Mouse (Mus musculus) right cerebral cortex, postnatal 4 days (tissue): ENCODE measurements around the gene Ssh3.

Experiments used
- DNase-seq: peaks from one replicate; pipeline ENCODE4 v3.0.0-alpha.2; 2022

The Ssh3 gene

DNA sequence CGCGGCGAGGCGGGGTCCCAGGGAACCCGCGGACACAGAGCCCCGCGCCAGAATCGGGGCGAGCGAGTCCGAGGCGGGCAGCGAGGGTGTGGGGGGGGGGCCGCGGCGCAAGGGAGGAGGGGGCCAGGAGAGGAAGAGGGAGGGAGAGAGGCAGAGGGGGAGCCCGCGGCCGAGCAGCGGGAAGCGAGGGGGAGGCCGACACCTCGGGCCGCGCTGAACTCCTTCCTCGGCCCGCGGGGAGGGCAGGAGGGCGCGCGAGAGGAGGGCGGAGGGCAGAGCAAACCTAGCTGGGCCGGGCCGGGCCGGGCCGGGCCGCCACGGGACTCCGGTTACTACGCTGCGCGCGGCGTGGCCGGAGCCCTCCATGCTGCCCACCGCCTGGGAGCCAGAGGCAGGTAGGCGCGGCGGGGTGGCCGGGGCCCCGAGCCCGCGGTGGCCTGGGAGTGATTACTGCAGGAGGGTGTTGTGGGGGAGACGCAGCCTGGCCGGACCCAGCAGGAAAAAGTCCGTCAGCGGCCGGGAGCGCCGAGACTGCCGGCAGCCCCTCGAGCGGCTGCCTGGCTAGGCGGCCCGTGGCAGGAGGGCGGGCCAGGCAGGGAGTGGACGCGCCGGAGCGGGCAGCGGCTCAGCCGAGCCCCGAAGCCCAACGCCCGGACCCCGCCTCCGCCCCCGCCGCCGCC is 54.1 kb downstream of the Ssh3 start:
- DNase-seq: no peak

DNA sequence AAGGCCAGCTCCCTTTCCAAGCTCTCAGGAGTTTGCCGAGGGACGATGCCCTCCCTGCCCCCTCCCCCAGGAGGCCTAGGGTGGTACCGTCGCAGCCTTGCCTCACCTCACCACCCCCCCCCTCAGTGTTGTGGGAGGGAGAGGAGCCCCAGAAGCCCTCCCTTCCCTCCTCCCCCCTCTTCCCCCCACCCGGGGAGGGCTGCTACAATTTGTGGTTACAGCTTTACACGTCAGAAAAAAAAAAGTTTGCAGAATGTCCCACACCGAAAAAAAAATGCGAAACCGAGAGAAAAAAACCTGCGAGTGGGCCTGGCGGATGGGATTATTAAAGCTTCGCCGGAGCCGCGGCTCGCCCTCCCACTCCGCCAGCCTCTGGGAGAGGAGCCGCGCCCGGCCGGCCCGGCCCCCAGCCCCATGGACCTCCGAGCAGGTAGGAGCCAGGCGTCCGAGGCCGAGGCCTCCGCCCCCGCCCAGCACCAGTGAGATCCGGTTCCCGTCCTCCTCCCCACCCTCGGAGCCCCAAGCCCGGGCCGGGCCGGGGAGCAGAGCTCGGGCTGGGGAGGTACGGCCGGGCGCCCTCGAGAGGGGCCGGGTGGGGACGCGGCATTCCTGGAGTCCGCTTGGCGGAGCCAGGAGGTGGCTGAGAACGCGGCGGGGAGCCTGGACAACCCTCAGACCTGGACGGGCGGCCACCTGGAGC is 54.8 kb downstream of the Ssh3 start, which contains the start of the genes Clcf1 and AC109138.7:
Gene Clcf1 (plus strand): TSS at position 168 of the 700 bp plus-strand sequence.
Gene AC109138.7 (plus strand): TSS at position 287 of the 700 bp plus-strand sequence.
- DNase-seq: no peak

DNA sequence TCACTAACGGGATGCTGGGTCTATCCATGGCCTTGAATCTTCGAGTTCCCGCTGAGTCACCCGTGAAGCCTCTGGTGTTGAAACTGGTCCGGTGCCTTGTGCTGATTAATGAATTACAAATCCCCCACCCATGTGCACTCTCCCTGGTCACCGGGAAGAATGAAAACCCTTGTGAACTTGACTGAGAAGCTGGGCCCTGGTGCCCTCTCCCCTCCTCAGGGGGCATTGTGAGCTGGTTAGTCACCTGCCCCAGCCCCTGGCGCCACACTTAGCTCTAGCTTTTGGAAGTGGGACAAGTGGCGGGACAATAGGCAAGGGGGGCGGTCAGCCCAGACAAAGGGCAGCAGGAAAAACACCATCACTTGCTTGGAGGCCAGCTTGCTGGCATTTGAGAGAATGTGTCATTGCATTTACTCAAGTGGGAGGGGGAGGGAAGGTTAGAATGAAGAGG is 55.4 kb downstream of the Ssh3 start:
- no peak for DNase-seq

DNA sequence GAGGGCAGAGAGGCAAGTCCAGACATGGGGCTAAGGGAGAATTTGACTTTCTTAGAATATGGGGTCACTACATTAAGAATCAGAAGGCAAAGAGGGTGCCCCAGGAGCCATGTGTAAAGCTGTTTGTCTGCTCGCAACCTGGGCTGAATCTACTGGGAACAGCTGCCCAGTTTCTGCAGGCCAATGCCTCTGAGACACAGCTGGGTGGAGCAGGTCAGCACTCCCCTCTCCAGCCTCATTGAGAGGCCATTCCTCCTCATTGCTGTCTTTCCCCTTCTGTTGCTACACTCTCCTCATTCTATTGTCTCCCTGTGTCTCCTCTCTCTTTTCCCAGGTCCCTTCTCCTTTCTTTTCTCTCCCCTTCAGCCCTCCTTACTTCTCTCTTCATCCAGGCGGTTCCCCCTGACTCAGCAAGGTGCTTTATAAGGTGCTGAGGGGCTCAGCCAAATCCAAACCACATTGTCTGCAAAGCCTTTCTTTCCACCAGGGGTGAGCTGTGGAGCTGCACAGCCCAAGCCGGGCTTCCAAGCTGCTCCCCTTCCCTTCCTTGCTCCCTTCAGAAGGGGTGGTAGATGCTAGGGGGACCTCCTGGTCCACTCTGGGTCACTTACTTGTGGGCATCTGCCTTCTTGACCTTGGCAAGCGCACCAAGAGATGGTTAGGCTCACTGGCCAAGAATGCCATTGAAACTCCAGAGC is 56.9 kb downstream of the Ssh3 start:
- DNase-seq: no peak
